Mouse (Mus musculus) lung, adult 2 months (tissue): Measurements from ENCODE around the gene B3glct. TPM values are rescaled to one million over a fixed set of nuclear protein-coding genes. Genes with fewer than 3 reads are reported as not detected.

Experiments used
- DNase-seq: peaks from one replicate; pipeline ENCODE4 v3.0.0; 2022
- H3K4me1 ChIP-seq: fragments of 200-500 bp; 2 replicates; pipeline ENCODE4 v1.6.1; 2011; ENCODE audit warnings: low read length; ENCODE audit not compliant: control insufficient read depth, insufficient read depth
- H3K4me3 ChIP-seq: fragments of 200-500 bp; replicated peaks from 2 replicates; pipeline ENCODE3; 2011; ENCODE audit warnings: low read depth, mild to moderate bottlenecking, control low read depth, low read length; ENCODE audit errors: extremely low read depth
- CTCF ChIP-seq: fragments of 200-500 bp; IDR thresholded peaks from 2 replicates; pipeline ENCODE4 v1.5.1; 2011; ENCODE audit warnings: mild to moderate bottlenecking, low read length, control low read depth; ENCODE audit not compliant: insufficient read depth
- POLR2A ChIP-seq: fragments of 200-500 bp; IDR thresholded peaks from 2 replicates; pipeline ENCODE4 v1.6.1; 2011; ENCODE audit warnings: low read depth, mild to moderate bottlenecking, control low read depth, low read length, borderline replicate concordance; ENCODE audit errors: extremely low read depth
- WGBS: fragments of 180-500 bp; shearing (Covaris S2); methylation state at CpG from one replicate; pipeline ENCODE4 v1.1.7; 2018; 5-methylcytosine and 5-hydroxymethylcytosine counted together
- polyA plus RNA-seq: library from polyadenylated mRNA; depleted of rRNA; stranded (reverse); fragments of >200 nt; gene quantifications from 2 replicates; pipeline ENCODE4 v1.2.3, GENCODE M21; 2012

The B3glct gene
- polyA plus RNA-seq, 1 experiment, result 5.1 TPM

GRCm38 (mm10) chr5:149647367-149648115 is 30.5 kb upstream of the B3glct start:
- Histone ChIP-seq H3K4me3 (no peak overlapping the region), H3K4me1 (no peaks in the 10 kb centered on the region)
- WGBS, result 54% methylated on average over 8 of the region's 8 CpGs
- DNase-seq, result no peak
- no peak for TF ChIP-seq POLR2A
- no peak for TF ChIP-seq CTCF

DNA sequence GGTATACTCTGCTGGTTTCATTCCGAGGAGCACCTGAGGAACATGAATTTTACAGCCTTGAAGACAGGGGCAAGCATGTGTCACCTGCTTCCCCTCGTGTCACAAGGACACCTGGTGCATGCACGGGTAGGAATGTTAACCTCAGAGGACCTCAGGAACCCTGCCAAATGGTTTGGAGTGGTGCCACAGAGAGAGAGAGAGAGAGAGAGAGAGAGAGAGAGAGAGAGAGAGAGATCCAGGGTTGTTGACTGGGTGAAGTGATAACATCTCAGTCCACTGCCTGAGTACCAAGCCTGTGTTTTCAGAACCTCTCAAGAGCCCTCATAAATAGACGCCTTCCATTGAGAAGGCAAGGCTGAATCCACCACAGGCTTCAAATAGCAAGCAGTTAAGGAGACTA is 29.8 kb upstream of the B3glct start:
- H3K4me3 ChIP-seq, result no peak overlapping the region
- WGBS, result 24% methylated on average over 4 of the region's 4 CpGs
- no peaks in the 10 kb centered on the region for H3K4me1 ChIP-seq
- DNase-seq, result no peak
- TF ChIP-seq CTCF (no peak), POLR2A (no peak)

DNA sequence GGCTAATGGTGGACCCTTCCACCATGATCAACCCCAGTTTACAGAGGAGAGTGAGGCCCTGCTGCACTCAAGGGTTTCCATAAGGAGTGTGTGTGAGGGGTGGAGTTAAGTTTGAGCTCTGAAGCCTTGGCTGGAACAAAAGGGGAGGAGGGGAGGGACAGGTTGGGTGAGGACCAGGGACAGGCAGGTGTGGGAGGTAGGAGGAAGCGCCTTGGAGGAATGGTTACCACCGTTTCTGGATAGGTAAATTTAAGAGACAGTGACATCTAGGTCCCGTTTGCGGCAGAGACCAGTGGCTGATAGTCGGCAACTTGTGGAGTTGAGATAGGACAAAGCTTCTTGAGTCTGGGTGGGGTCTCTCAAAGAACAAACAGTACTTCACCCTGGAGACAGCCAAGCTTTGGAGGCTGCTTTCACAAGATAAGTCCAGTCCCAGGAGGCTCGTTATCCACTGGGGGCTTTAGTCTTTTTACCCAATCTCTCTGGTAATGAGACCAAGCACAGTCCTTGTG is 29.1 kb upstream of the B3glct start:
- WGBS, result 62% methylated on average over 6 of the region's 6 CpGs
- no peak for DNase-seq
- no peak overlapping the region for H3K4me3 ChIP-seq
- no peaks in the 10 kb centered on the region for H3K4me1 ChIP-seq
- TF ChIP-seq POLR2A (no peak), CTCF (no peak)

DNA sequence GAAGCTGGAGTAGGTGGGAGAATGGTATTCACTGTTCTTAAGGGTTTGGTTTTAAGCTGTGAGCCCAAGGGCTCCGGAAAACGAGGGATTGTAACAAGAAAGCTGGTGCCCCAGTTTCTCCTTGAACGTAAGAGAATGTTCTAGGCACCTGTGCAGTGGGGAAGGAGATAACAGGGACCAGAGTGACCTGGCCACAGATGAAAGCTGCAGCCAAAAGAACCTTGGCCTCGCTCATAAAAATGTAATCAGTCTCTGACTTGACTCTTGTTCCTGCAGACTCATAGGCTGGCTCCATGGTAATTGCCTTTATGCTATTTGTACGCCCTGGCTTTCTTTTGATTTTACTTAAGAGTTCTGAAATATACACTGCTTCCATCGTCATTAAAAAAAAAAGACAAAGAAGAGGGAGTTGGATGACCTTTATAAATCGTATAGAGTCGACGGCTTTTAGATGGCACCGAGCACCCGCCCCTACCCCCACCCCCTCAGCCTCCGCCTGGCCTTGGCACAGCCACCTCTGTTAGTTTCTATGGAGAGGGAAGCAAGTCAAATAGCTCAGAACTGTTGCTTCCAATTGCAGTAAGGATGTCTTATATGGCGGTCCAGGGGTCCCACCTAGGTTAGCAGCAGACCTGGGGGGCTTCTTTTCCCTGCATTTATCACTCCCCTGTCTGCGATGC is 28.4 kb upstream of the B3glct start:
- H3K4me1 ChIP-seq, result no peaks in the 10 kb centered on the region
- no peak for DNase-seq
- 75% methylated on average over 14 of the region's 14 CpGs for WGBS
- TF ChIP-seq POLR2A (no peak), CTCF (no peak)
- no peak overlapping the region for H3K4me3 ChIP-seq

GRCm38 (mm10) chr5:149650179-149650553 is 27.9 kb upstream of the B3glct start:
- no peak overlapping the region for H3K4me3 ChIP-seq
- 55% methylated on average over 4 of the region's 4 CpGs for WGBS
- TF ChIP-seq CTCF, result no peak
- no peak for TF ChIP-seq POLR2A
- no peak for DNase-seq
- no peaks in the 10 kb centered on the region for H3K4me1 ChIP-seq

- TF ChIP-seq POLR2A (no peak), CTCF (no peak)
- no peak for DNase-seq
- WGBS, result 88% methylated on average over 9 of the region's 9 CpGs
- Histone ChIP-seq H3K4me3 (no peak overlapping the region), H3K4me1 (no peaks in the 10 kb centered on the region)
Observed at GRCm38 (mm10) chr5:149655636-149656035, 22.4 kb upstream of the B3glct start.

DNA sequence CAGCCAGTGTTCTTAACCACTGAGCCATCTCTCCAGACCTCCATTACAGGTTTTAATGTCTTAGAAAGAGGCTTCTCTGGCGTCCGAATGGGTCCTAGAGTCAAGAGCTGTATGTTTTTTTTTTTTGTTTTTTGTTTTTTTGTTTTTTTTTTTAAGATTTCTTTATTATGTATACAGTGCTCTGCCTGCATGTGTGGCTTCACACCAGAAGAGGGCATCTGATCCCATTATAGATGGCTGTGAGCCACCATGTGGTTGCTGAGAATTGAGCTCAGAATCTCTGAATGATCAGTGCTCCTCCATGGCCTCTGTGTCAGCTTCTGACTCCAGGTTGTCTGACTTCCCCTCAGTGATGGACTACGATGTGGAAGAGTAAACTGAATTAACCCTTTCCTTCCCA is 20.0 kb upstream of the B3glct start:
- no peak overlapping the region for H3K4me3 ChIP-seq
- DNase-seq, result no peak
- no peaks in the 10 kb centered on the region for H3K4me1 ChIP-seq
- WGBS, result 55% methylated on average over 3 of the region's 3 CpGs
- TF ChIP-seq POLR2A (no peak), CTCF (no peak)

- H3K4me3 ChIP-seq, result no peak overlapping the region
- WGBS, result 60% methylated on average over 9 of the region's 9 CpGs
- no peak for DNase-seq
- no peaks in the 10 kb centered on the region for H3K4me1 ChIP-seq
- no peak for TF ChIP-seq POLR2A
- TF ChIP-seq CTCF, result no peak
Observed at GRCm38 (mm10) chr5:149658741-149659413, 19.2 kb upstream of the B3glct start.

- WGBS, result 56% methylated on average over 9 of the region's 9 CpGs
- no peak for TF ChIP-seq CTCF
- no peak for TF ChIP-seq POLR2A
- DNase-seq, result no peak
- Histone ChIP-seq H3K4me3 (no peak overlapping the region), H3K4me1 (no peaks in the 10 kb centered on the region)
Observed at GRCm38 (mm10) chr5:149659414-149659780, 18.6 kb upstream of the B3glct start.
